Mouse (Mus musculus) midbrain, embryonic 16.5 days (tissue): Measurements from ENCODE around the gene Gm7102. TPM values are rescaled to one million over a fixed set of nuclear protein-coding genes. Genes with fewer than 3 reads are reported as not detected.
"Not testable (repeated sequence)": the region's sequence is repeated elsewhere in the genome, so short reads cannot be mapped to it uniquely, and the experiment has no call there.

Experiments
- ATAC-seq: fragments of 200-750 bp; cut with Nextera tagmentation; 2 replicates; pipeline ENCODE4 v1.8.0; 2017; ENCODE audit warnings: moderate TSS enrichment
- H3K27ac ChIP-seq: fragments of 300-500 bp; sonication (generic); 2 replicates; pipeline ENCODE4 v1.5.1; 2014; ENCODE audit warnings: mild to moderate bottlenecking, low read length, mixed read lengths
- H3K27me3 ChIP-seq: fragments of 300-500 bp; sonication (generic); 2 replicates; pipeline ENCODE4 v1.6.1; 2014; ENCODE audit warnings: low read depth, low read length, mixed read lengths; ENCODE audit not compliant: control insufficient read depth, insufficient read depth
- H3K36me3 ChIP-seq: fragments of 300-500 bp; sonication (generic); 2 replicates; pipeline ENCODE4 v1.6.1; 2014; ENCODE audit warnings: mild to moderate bottlenecking, low read length, moderate library complexity, mixed read lengths; ENCODE audit not compliant: control insufficient read depth, insufficient read depth
- H3K4me1 ChIP-seq: fragments of 300-500 bp; sonication (generic); 2 replicates; pipeline ENCODE4 v1.6.1; 2014; ENCODE audit warnings: mild to moderate bottlenecking, low read length, mixed read lengths; ENCODE audit not compliant: control insufficient read depth, insufficient read depth
- H3K4me2 ChIP-seq: fragments of 300-500 bp; sonication (generic); 2 replicates; pipeline ENCODE4 v1.6.1; 2014; ENCODE audit warnings: mild to moderate bottlenecking, low read length, mixed read lengths
- H3K4me3 ChIP-seq: fragments of 300-500 bp; sonication (generic); 2 replicates; pipeline ENCODE4 v1.5.1; 2014; ENCODE audit warnings: low read depth, mild to moderate bottlenecking, low read length, moderate library complexity, mixed read lengths
- H3K9ac ChIP-seq: fragments of 300-500 bp; sonication (generic); 2 replicates; pipeline ENCODE4 v1.6.1; 2014; ENCODE audit warnings: low read depth, low read length, mixed read lengths
- H3K9me3 ChIP-seq: fragments of 300-500 bp; sonication (generic); replicated peaks from 2 replicates; pipeline ENCODE4 v1.6.1; 2014; ENCODE audit warnings: mild to moderate bottlenecking, low read length, mixed read lengths; ENCODE audit not compliant: control insufficient read depth, poor library complexity, severe bottlenecking
- WGBS: fragments of 180-500 bp; shearing (Covaris S2); extraction: QIAGEN DNeasy Blood & Tissue Kit; methylation state at CpG from one replicate; pipeline ENCODE4 v1.1.7; 2014; 5-methylcytosine and 5-hydroxymethylcytosine counted together
- polyA plus RNA-seq: library from polyadenylated mRNA; unstranded; fragments of >200 nt; fragmentation: Nextera tagmentation; extraction: Ambion mirVana; gene quantifications from 2 replicates; pipeline ENCODE4 v1.2.1, GENCODE M21; 2015

Gm7102 gene
- 0.19 TPM in 1 of 2 replicates, not detected in the other for polyA plus RNA-seq

DNA sequence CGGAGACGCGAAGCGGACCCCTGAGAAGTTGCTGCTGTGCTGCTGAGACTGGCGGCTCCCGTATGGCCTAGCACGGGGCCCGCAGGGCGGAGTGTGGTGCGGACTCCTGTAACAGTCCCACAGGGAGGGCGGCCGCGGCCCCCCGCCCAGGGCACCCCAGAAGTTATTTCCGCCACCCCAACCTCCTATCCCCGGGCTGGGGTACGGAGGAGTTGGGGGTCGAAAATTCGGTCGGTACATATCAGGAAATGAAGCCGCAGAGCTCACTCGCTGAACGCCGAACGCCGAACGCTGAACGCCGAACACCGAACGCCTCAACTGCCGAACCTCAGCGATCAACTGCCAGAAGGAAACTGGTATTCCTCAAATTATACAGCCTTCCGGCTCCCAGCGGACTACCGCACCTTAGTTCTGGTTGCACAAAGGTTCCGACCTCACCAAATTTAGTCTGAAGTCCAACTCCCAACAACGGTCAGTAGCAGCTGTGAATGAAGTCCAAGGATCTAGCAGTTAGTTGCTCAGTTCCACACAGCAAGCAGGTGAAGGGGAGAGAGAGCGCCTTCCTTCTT is at the start of gene Gm7102:
TSS of gene Gm7102 (minus strand) at position 554 of the 569 bp plus-strand sequence.
- Histone ChIP-seq H3K27ac (no peak within 1 kb of the TSS), H3K27me3 (no peaks in the 10 kb centered on the region), H3K4me1 (no peaks in the 10 kb centered on the region), H3K4me2 (peak within 1 kb of the TSS; percentile 48), H3K4me3 (peak within 1 kb of the TSS; percentile 31), H3K9me3 (no peaks in the 10 kb centered on the region; the same call in 1 of the 2 replicates), H3K9ac (no peak within 1 kb of the TSS), H3K36me3 (no peaks in the 10 kb centered on the region)
- WGBS = 34% methylated on average over 36 of the region's 39 CpGs
- no peak for ATAC-seq

- H3K27me3 ChIP-seq = no peaks in the 10 kb centered on the region
- H3K4me2 ChIP-seq = peak overlapping the region; percentile 77
- ATAC-seq = peak; percentile 34
- peak overlapping the region; percentile 60 for H3K4me3 ChIP-seq
- H3K9me3 ChIP-seq = no peaks in the 10 kb centered on the region
- peak overlapping the region; percentile 70 for H3K9ac ChIP-seq
- no peaks in the 10 kb centered on the region for H3K36me3 ChIP-seq
- WGBS = 27% methylated on average over 46 of the region's 53 CpGs
- H3K27ac ChIP-seq = peak overlapping the region; percentile 96
- H3K4me1 ChIP-seq = no peaks in the 10 kb centered on the region
These were observed 48.8 kb upstream of the Gm7102 start for GRCm38 (mm10) chr19:61224678-61225525.

DNA sequence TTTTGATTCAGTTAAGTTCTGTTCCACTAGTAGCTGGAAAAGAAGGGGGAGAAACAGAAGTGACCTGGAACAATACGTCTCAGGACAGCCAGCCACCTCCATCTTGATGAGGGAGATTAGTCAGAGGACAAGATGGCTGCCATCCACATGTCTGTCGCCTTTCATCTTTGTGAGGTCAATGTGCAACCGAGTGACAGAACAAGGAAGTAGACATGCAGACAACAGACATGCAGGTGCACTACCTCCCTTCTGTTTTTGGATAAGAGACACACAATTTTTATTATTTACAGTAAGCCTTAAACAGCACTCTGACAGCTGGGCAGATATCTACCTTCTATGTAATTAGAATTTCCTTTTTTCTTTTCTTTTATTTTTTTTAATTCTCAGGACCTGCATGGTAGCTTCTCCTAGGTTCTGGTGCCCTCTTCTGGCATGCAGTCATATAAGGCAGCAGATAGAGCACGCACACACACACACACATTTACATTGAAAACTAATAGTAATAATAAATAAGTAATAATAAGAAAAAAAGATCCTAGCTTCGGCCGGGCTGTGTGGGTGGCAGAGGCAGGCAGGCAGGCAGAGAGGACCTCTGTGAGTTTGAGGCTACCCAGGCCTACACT is 47.7 kb upstream of the Gm7102 start:
- no peaks in the 10 kb centered on the region for H3K4me1 ChIP-seq
- no peak for ATAC-seq
- H3K4me3 ChIP-seq = no peak overlapping the region
- H3K27me3 ChIP-seq = no peaks in the 10 kb centered on the region
- H3K27ac ChIP-seq = no peak overlapping the region
- H3K36me3 ChIP-seq = no peaks in the 10 kb centered on the region
- H3K9me3 ChIP-seq = no peaks in the 10 kb centered on the region
- no peak overlapping the region for H3K9ac ChIP-seq
- WGBS = 89% methylated on average over 6 of the region's 6 CpGs
- no peak overlapping the region for H3K4me2 ChIP-seq

GRCm38 (mm10) chr19:61207506-61207905 is 31.4 kb upstream of the Gm7102 start:
- not testable (repeated sequence) for H3K4me1 ChIP-seq, H3K9ac ChIP-seq, H3K4me2 ChIP-seq, H3K4me3 ChIP-seq, H3K27ac ChIP-seq, H3K9me3 ChIP-seq, ATAC-seq, H3K36me3 ChIP-seq, H3K27me3 ChIP-seq
- WGBS = 81% methylated on average over 6 of the region's 6 CpGs

DNA sequence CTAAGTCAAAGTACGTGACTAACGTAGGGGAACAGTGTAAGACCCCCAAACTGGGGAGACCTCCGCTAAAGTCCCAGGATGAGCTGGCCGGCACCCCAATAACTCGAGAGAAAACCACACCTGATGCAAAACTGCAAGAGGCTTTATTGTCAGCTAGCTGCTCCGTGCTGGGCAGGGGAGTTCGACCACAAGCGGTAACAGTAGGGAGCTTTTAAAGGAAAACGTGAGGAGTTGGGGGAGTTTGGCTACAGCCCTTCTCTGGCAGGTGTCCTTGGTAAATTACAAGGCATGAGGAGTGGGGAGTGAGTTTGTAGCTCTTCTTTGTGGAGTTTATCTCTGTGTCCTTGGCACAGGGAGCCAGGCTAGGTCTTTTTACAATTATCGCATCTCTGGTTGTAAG is 23.7 kb upstream of the Gm7102 start:
- H3K4me3 ChIP-seq = no peak overlapping the region
- no peaks in the 10 kb centered on the region for H3K9me3 ChIP-seq
- H3K9ac ChIP-seq = no peak overlapping the region
- H3K4me2 ChIP-seq = no peak overlapping the region
- H3K36me3 ChIP-seq = no peaks in the 10 kb centered on the region
- 17% methylated on average over 10 of the region's 10 CpGs for WGBS
- ATAC-seq = no peak
- no peaks in the 10 kb centered on the region for H3K4me1 ChIP-seq
- no peak overlapping the region for H3K27ac ChIP-seq
- H3K27me3 ChIP-seq = no peaks in the 10 kb centered on the region

- H3K9me3 ChIP-seq = no peaks in the 10 kb centered on the region
- H3K4me2 ChIP-seq = no peak overlapping the region
- no peak for ATAC-seq
- 13% methylated on average over 13 of the region's 13 CpGs for WGBS
- H3K36me3 ChIP-seq = no peaks in the 10 kb centered on the region
- no peak overlapping the region for H3K9ac ChIP-seq
- no peak overlapping the region for H3K27ac ChIP-seq
- H3K4me1 ChIP-seq = no peaks in the 10 kb centered on the region
- no peaks in the 10 kb centered on the region for H3K27me3 ChIP-seq
- no peak overlapping the region for H3K4me3 ChIP-seq
These were observed 23.2 kb upstream of the Gm7102 start for GRCm38 (mm10) chr19:61199316-61199715.

DNA sequence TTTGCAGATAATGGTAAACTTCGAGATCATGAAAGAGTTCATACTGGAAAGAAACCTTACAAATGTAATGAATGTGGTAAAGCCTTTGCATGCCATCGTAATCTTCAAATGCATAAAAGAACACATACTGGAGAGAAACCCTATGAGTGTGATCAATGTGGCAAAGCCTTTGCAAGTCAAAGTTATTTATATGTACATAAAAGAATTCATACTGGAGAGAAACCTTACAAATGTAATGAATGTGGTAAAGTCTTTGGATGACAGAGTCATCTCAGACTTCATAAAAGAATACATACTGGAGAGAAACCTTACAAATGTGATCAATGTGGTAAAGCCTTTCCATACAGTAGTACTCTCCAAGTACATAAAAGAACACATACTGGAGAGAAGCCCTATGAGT is 7.5 kb upstream of the Gm7102 start, which contains the start of gene Gm6020:
TSS of gene Gm6020 (plus strand) at position 301 of the 400 bp plus-strand sequence.
- ATAC-seq, H3K27me3 ChIP-seq: not testable (repeated sequence)

GRCm38 (mm10) chr19:61151701-61152420 is 24.2 kb downstream of the Gm7102 start:
- Histone ChIP-seq H3K4me3 (peak overlapping the region; percentile 46), H3K27me3 (no peaks in the 10 kb centered on the region), H3K4me1 (peaks cover 3% of the 10 kb centered on the region; the same call in 1 of the 2 replicates), H3K9ac (peak overlapping the region; percentile 43), H3K4me2 (peak overlapping the region; percentile 83), H3K27ac (no peak overlapping the region), H3K9me3 (no peaks in the 10 kb centered on the region), H3K36me3 (no peaks in the 10 kb centered on the region)
- 7% methylated on average over 27 of the region's 27 CpGs for WGBS
- ATAC-seq = peak; percentile 82

More for the DNA sequence above, 7.5 kb upstream of the Gm7102 start, which contains the start of gene Gm6020:
- H3K9me3 ChIP-seq, H3K36me3 ChIP-seq, H3K4me2 ChIP-seq, H3K9ac ChIP-seq, H3K4me1 ChIP-seq, H3K27ac ChIP-seq, H3K4me3 ChIP-seq: not testable (repeated sequence)
- WGBS = 88% methylated on average over 2 of the region's 2 CpGs
